Mouse (Mus musculus) cortical plate, adult 2 months (tissue): ENCODE data around the gene Plekha4. TPM values are rescaled to one million over a fixed set of nuclear protein-coding genes. Genes with fewer than 3 reads are reported as not detected.

Experiments
- H3K27ac ChIP-seq: fragments of 200-500 bp; 2 replicates; pipeline ENCODE4 v1.5.1; 2012; ENCODE audit warnings: low read length, control low read depth, inconsistent platforms; ENCODE audit not compliant: insufficient read depth
- H3K4me1 ChIP-seq: fragments of 200-500 bp; 2 replicates; pipeline ENCODE4 v1.6.1; 2011; ENCODE audit warnings: low read length; ENCODE audit not compliant: control insufficient read depth, insufficient read depth
- H3K4me3 ChIP-seq: fragments of 200-500 bp; 2 replicates; pipeline ENCODE4 v1.5.1; 2011; ENCODE audit warnings: mild to moderate bottlenecking, low read length, control low read depth; ENCODE audit not compliant: insufficient read depth
- CTCF ChIP-seq: fragments of 200-500 bp; IDR thresholded peaks from 2 replicates; pipeline ENCODE4 v1.5.1; 2011; ENCODE audit warnings: mild to moderate bottlenecking, control low read depth, low read length; ENCODE audit not compliant: insufficient read depth; ENCODE audit errors: extremely low read depth
- POLR2A ChIP-seq: fragments of 200-500 bp; IDR thresholded peaks from 2 replicates; pipeline ENCODE4 v1.6.1; 2011; ENCODE audit warnings: mild to moderate bottlenecking, low read length, control low read depth; ENCODE audit not compliant: insufficient read depth; ENCODE audit errors: extremely low read depth
- polyA plus RNA-seq: library from polyadenylated mRNA; depleted of rRNA; stranded (reverse); fragments of >200 nt; gene quantifications from 2 replicates; pipeline ENCODE4 v1.2.3, GENCODE M21; 2012

The Plekha4 gene
- polyA plus RNA-seq, 1 experiment = 5.1 TPM

DNA sequence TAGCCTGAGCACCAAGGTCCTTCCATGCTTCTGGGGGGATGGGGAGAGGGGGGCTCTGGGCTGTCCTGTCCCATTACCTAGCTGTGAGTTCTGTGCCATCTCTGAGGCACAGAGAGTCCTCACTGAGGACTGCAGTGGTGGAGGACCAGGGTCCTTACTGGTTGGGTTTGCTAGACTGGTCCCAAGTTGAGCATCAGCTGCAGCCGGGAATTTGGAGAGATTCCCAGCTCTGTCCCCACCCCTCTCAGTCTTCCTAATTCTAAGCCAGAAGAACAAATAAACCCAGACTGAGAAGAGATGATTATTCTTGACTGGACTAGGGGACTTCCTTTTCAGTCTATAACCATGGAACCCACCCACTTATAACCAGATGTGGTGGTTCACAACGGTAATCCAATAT lies 4.5 kb downstream of the Plekha4 start:
- H3K4me1 ChIP-seq = no peaks in the 10 kb centered on the region
- no peak for TF ChIP-seq CTCF
- no peak for TF ChIP-seq POLR2A
- no peak overlapping the region for H3K4me3 ChIP-seq
- no peak overlapping the region for H3K27ac ChIP-seq

DNA sequence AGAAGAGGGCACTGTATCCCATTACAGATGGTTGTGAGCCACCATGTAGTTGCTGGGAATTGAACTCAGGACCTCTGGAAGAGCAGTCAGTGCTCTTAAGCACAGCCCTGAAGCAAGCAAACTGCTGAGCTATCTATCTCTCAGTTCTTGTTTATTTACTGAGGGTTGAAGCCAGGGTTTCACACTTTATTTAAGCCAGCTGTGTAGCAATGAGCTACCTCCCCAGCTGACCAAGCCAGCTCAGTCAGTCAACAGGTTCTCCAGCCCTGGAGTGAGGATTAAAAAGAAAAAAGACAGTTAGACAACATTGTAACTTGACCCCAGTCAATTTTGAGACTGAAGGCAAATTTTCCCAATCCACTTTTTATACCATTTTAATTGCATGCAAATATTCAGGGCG lies 9.5 kb downstream of the Plekha4 start:
- no peaks in the 10 kb centered on the region for H3K4me1 ChIP-seq
- H3K27ac ChIP-seq = no peak overlapping the region
- H3K4me3 ChIP-seq = no peak overlapping the region
- TF ChIP-seq CTCF (no peak), POLR2A (no peak)

DNA sequence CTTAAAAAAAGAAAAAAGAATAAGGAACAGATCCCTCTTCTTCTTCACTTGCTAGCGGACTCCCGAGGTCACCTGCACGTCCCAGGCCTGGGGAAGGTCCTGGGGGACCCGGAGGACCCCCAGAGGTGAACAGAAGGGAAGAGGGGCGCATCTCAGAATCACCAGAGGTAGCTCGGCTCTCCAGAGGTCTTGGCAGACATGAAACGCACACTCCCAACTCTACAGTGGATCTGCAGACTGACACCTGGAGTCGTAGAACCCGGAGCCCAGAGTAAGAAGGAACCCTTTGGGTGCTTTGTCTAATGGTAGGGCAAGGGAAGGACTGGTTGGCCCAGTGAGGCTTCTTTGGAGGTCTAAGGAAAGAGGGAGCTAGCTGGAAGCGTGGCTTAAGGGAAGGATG lies 11.5 kb downstream of the Plekha4 start:
- H3K4me3 ChIP-seq = peak overlapping the region; percentile 64
- H3K27ac ChIP-seq = no peak overlapping the region
- TF ChIP-seq POLR2A (no peak), CTCF (no peak)
- H3K4me1 ChIP-seq = no peaks in the 10 kb centered on the region

DNA sequence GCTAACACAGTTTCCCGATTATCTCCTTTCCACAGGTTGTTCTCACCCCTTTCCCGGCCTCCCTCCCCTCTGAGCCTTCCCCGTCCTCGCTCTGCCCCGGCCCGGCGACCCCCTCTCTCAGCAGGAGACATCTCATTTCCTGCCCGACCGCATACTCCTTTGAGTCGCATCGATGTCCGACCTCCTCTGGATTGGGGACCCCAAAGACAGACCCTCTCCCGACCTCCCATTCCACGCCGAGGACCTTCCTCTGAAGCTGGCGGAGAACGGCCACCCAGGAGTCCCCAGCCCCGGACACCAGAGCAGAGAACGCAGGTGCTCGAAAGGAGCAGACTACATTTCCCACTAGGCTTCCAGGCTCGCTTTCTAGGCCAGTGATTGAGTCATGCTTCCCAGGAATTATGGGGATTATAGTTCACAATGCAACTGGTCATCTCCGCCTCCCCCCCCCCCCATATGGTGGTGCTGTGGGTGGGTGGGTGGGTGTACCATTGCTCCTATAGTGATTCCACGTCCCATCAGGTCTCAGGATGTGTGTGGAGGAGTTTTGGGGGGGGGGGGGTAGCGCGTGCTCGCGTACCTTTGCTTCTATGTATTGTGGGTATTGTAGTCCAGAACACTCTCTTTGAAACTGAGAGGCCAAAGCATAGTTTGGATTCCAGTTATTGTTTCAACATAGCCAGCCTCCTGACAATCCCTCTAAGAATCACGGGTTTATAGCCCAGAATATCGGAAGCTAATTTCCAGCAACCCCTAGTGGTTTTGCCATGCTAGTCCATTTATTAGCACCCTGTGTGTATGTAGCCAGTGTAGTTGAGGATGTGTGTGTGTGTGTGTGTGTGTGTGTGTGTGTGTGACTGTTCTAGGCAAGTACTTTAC lies 12.3 kb downstream of the Plekha4 start:
- Histone ChIP-seq H3K4me1 (no peaks in the 10 kb centered on the region), H3K4me3 (peak overlapping the region; percentile 64), H3K27ac (no peak overlapping the region)
- TF ChIP-seq CTCF = no peak
- peak; percentile 52; the same call in 1 of the 2 replicates for TF ChIP-seq POLR2A

DNA sequence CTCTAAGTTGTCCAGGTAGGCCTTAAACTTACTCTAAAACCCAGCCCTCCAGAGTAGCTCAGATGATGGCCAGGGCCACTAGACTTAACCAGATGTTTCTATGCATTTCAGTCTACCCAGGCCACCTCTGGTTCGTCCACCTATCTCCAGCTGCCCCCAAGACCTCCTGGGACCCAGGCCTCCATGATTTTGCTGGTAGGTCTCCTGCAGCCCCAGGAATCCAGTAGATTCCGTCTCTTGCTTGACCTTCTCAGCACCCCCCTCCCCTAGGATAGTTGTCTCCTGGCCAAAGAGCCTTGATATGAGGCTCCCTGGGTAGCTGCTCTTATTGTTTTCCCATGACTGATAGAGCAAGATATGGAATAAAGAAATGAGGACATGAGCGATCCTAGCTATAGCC lies 13.0 kb downstream of the Plekha4 start:
- H3K4me3 ChIP-seq = no peak overlapping the region
- TF ChIP-seq CTCF = no peak
- no peak for TF ChIP-seq POLR2A

GRCm38 (mm10) chr7:45540213-45540612 lies 14.1 kb downstream of the Plekha4 start:
- Histone ChIP-seq H3K4me1 (no peaks in the 10 kb centered on the region), H3K4me3 (no peak overlapping the region), H3K27ac (no peak overlapping the region)
- TF ChIP-seq CTCF (no peak), POLR2A (no peak)

More for the DNA sequence above, 13.0 kb downstream of the Plekha4 start:
- Histone ChIP-seq H3K4me1 (no peaks in the 10 kb centered on the region), H3K27ac (no peak overlapping the region)

GRCm38 (mm10) chr7:45544525-45544924 lies 18.4 kb downstream of the Plekha4 start:
- H3K4me3 ChIP-seq = no peak overlapping the region
- H3K27ac ChIP-seq = no peak overlapping the region
- no peak for TF ChIP-seq POLR2A
- no peak for TF ChIP-seq CTCF
- no peaks in the 10 kb centered on the region for H3K4me1 ChIP-seq

DNA sequence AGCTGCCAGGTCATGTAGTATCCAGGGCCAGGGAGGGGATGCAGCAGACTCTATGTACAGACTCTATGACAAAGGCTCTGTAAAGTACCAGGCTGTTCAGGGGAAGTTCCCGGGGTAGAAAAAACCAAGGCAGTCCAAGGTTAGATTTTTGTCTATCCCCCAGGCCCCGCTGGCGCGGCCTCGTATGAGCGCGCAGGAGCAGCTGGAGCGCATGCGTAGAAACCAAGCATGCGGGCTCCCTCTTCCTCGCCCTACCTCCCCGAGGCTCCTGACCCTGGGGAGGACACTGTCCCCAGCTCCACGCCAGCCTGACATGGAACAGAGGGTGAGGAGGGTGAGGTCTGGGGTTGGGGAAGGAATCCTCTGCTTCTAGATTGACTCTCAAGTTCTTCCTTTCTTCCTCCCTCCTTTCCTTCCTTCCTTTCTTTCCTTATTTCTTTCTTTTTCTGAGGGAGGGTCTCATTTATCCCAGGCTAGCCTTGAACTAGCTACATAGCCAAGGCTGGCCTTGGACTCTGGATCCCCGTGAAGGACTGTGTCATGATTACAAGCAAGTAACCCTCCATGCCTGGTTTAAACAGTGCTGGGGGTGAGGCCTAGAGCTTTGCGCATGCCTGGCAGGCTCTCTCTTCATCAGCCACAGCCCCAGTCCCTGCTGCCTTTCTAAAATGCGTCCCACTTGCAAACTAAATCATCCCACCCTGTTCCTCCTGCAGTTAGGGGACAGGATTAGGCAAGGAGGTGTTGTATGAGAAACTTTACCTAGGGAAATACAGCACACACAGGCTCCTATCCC lies 23.7 kb downstream of the Plekha4 start:
- Histone ChIP-seq H3K4me1 (no peaks in the 10 kb centered on the region), H3K4me3 (no peak overlapping the region), H3K27ac (no peak overlapping the region)
- TF ChIP-seq CTCF = no peak
- TF ChIP-seq POLR2A = no peak

- H3K4me3 ChIP-seq = no peak overlapping the region
- TF ChIP-seq POLR2A = no peak
- TF ChIP-seq CTCF = no peak
- H3K27ac ChIP-seq = no peak overlapping the region
- H3K4me1 ChIP-seq = no peaks in the 10 kb centered on the region
Observed at GRCm38 (mm10) chr7:45550821-45551511, 24.8 kb downstream of the Plekha4 start.
